Mouse (Mus musculus): ENCODE data around the gene Megf11.

The Megf11 gene

DNA sequence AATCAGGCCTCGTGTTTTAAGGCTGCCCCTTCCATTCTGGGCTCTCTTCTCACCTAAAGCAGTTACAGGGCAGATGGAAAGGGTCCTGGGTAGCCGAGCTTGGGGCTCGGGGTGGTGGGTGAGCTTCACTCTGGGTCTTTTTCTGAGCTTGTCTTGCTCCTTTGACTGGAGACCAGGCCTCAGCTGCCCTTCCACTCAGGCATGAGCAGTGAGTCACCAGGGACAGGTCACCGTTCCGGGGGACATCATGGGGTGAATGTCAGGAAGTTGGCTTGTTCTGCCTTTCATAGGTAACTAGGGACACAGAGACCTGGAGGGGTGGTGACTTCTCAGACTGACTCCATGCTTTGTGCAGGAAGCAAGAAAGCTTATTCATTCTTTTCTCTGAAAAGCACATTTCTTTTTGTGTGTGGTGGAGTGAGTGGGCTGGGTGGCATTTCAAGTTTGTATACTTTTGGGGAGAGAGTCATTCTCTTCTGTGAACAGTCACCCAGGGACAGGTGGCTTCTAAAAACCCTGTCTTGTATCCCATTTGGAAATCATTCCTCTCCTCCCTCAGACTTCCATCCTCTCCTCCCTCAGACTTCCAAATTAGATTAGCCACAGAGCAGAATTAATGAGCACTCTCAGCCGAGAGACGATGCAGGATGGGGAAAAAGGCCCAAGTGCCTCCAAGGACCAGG, 10.0 kb downstream of the Megf11 start:
- no peak for DNase-seq

DNA sequence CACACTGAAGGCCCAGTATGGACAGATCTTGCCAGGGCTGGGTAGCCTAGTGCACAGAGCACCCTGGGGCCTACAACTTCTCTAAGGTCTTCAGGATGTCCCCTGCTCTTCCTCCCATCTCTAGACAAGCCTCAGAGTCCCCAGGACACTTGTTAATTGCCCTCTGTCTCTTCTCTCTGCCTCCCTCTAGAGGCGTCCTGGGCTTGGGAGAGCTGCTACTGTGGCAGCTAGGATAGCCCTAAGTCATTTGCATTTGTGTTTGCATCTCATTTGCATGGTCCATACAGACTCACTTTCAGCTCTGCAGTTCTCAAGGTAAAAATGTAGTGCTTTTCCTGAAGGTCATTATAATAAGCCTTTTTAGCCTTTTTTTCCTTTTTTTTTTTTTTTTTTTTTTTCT, 11.7 kb downstream of the Megf11 start:
- DNase-seq, result peak; percentile 69

DNA sequence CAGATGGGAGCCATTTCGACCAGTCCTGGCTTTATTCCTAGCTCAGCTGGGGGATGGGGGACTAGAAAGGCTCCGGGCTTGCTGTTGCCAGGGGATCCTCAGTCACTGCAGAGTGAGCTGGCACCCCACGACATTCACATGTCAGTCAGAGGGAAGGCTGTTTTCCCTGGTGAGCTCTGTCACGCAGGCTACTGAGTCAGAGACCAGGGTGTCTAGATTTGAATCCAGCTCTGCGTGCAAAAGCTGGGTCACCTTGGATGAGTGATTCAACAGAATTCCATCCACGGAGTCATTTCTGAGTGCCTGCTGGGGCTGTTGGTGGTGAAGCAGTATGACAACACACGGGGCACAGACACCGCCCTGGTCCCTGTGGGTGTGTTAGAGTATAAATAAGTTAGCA, 13.7 kb downstream of the Megf11 start:
- no peak for DNase-seq

DNA sequence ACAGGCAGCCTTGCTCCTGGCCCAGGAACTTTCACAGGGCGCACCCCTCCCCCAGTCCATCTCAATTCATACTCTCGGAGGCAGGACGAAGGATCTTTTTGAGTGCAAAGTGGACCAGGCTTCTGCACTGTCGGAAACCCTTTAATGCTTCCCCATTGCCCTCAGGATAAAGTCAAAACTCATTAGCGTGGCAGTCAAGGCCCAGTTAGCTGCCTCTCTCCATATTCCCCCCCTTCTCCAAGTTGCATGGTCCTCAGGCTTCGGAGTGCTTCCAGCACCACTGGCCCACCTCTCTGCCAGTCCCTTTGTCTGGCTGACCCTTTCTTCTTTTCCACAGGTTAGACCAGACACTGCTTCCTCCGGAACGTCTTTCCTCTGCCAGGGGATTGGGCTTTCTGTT, 16.7 kb downstream of the Megf11 start:
- no peak for DNase-seq

DNA sequence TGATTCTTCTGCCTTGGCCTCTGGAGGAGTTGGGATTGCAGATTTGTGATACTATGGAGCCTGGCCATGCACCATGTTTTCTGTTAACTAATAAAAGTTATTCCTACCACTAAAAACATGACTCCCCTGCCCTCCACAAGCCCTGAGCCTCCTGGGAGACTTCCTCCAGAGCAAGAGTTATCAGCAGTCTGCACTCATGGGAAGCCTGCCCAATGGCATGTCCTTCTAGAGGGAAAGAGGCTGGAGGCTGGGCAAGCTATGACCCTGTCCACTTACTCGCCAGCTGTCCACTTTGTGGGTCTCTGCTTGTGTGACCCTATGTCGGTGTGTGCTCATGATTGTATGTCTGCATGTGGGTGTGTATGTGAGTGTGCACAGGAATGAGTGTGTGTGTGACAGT, 21.4 kb downstream of the Megf11 start:
- no peak for DNase-seq

DNA sequence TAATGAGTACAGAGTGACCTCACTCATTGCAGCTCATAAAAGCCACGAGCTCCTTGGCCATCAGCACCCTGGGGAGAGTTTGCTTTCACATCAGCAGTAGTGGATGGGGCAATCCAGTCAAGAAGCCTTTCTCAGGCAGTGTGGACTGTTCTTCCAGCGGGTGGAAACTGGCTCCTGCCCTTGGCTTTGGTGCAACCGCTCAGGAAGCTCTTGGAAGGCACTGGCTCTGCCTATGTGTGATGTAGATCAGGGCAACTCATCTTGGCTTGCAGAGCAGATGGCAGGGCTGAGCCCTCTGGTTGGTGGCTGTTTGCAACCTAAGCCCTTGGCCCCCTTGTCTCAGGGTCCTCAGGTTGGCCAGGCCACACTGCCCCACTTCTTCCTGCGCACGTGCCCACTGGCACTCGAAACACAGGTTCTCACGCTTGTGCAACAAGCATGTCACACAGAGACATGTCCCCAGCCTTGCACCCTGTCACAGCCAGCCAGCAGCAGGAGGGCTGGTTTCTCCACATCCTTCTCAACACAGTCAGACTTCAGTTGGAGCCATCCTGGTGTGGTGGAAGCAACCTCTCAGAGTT, 22.1 kb downstream of the Megf11 start:
- no peak for DNase-seq

DNA sequence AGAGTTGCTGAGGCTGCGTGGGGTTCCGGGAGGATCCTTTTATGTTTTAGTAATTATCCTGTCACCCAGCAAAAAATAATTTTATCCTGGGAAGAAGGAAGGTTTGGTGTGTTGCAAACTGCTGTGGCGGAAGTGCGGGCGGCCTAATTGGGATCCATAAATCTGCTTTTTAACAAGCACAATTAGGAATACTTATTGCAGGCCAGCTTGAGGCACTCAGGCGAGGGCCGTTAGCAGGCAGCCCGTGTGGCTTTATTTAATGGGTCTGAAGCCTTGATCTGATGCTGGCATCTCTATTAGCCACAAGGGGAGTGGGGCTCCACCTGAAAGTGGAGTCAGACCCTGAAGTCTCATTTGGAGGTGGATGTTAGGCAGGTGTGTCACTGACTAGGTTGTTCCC, 23.4 kb downstream of the Megf11 start:
- no peak for DNase-seq

DNA sequence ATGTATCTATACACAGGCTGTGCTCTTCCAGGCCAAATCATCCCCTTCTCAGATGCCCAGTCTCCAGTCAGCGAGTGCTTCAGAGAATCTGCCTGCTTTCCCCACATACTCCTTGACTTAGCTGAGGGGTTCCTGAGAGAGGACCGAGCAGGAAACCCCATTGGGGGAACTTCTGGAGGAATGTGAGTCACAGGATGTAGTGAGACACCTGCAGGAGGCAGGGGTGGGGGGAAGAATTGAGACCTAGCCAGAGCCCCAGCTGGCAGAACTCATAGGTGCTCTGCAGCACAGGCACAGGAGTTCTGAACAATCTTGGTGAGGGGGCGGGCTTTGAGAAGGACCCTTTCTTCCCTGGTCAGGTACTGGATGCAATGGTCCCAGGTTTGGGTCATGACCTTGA, 35.0 kb downstream of the Megf11 start:
- no peak for DNase-seq

DNA sequence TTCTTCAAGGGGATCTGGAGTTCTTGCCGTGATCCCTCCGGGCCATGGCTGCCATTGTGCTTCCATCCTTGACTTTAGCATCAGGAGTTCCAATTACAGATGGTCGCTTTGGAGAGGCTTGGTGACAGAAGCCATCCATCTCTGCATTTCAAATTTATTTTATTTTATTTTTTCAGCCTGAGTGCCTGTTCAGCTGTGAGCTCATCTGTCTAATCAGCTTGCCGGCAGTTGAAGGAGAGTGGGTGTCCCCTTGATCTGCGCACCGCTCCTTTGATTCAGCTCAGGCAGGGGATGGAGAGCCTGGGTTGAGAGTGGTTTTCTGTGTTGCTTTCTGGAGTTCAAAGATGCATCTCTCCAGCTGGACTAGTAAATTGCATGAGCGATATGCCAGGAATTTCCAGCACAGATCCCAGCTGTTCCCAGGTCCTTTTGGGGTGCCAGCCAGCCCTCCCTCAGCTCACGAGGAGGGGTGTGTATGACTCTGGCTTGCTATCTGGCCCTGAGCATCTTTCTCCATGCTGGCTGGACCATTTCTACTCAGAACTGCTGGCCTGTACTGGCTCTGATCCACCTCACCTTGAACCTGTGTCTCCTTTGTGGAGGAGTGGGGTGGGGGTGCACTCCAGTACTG, 36.7 kb downstream of the Megf11 start:
- DNase-seq, result no peak

DNA sequence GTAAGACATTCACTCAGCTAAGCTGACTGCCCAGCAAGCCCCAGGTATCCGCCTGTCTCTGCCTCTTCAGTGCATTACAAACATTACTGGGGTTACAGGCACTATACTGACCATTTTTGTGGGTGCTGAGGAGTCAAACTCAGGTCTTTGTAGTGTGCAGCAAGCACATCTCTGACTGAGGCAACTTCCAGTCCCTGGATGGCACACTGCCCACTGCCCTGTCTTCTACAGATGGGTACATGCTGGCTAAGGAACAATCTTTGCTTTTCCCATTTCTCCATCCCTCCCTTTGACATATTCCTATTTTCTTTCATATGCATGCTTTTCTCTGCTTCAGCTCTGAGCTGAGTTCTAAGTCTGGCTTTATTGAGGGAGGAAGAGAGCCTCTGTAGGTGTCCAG, 38.5 kb downstream of the Megf11 start:
- DNase-seq, result no peak

DNA sequence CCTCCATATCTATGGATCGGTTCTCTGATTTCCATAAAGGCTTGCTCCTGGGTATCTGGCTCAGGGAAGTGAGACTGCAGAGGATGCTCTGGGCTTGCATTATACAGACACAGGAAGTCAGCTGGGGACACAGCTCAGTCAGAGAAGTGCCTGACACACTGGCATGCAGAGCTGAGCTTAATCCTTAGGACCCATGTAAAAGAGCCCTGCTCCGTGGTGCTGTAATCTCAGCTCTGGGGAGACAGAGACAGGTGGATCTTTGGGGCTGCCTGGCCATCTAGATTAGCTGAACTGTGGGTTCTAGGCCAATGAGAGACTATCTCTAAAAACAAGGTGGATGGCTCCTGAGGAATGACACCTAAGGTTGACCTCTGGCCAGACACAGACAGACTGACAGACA, 50.7 kb downstream of the Megf11 start:
- no peak for DNase-seq

DNA sequence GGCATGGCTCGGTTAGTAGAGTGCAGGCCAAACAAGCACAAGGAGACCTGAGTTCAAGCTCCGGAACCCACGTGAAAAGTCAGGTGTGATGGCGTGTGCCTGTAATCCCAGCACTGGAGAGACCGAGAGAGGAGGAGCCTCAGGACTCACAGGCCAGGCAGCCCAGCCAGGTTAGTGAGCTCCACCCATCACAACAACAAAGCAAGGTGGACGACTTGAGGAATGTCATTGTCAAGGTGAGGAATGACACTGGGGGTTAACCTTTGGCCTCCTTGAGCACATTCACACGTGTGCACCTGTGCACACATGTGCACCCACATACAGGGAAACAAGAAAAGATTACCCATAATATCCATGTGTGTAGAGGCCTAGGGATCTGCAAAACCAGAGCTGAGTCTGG, 54.7 kb downstream of the Megf11 start:
- DNase-seq, result no peak

DNA sequence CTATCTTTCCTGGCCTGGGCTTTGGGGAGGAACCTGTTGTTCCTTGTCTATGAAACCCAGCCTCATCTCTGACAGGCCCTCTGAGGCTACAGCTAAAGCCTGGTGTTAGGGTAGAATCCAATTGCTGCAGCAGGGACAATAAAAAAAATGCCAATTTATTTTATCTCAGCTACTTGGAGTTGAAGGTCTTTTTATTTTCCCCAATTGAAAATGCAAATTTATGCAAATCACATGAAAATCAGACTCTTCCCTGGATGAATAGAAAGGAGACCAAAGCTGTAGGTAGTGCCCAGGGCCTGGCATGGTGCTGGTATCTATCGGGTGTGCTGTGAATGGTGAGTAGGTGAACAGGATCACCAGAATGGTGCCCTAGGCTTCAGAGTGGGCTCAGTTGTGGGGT, 60.6 kb downstream of the Megf11 start:
- no peak for DNase-seq

DNA sequence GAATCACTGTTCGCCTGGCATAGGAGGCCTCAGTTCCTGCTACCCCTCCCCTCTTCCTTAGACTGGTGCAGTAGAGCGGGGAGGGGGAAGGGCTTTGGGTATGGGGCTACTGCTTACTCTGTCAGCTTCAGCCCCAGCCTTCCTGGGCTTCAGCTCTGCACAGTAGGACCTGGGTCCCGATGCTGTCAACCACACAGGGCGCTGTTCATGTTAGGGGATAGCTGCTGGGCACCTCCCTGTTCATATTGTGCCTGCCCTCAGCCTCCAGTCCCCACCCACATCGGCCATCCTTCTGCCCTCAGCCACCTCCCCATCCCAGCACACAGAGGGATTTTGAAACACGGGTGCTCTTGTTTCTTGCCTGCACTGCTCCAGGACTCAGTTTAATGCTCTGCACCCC, 61.6 kb downstream of the Megf11 start:
- peak; percentile 23 for DNase-seq

DNA sequence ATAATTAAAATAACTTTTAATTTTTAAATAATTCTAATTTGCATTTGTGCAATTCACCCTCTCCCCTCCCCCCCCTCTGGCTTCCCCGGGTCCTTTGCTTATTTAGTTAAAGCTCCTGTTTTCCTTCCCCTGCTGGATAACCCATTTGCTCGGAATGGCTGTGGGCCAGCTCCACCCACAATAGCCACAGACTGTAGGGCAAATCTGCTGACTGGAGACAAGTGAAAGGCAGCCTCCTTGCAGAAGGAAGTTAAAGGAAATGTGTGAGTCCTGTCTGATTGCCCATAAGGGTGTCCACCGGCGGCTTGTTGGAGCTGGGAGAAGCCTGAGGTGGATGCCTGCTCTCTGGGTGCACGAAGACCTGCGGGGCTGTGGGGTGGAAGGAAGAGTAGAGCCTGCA, 62.1 kb downstream of the Megf11 start:
- DNase-seq, result peak; percentile 47

DNA sequence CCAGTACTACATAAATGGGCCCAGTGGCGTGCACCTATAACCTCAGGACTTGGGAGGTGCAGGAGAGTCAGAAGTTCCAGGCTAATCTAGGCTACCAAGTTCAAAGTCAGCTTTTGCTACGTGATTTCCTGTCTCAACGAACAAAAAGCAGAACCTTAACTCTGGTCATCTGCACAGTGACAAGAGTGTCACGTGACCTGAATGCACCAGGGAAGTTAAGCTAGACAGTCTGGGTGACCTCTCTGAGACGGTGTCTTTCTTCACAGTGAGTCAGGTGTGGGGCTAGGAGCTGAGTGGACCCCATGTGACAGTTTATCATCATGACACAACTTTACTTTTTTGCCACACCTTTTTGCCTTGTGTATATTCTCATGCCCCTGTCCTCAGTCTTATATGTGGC, 67.3 kb downstream of the Megf11 start:
- DNase-seq, result no peak

DNA sequence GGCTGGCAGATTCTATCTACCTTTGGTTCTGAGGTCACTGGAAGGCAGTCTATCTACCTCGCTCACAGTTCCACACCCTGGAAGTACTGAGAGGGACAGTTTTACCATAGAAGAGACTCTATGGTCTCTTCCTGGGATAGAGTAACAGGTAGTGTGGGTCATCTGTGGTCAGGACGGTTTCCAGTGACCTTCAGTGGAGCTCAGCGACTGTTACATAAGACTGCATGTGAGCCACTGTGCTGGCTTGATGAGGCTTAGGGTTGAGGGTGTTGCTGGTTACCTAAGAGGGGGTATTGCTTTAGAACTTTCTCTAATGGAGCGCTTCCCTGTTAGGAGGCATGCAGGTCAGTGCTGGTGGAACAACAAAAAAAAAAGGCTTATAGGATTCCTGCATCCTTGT, 68.8 kb downstream of the Megf11 start:
- no peak for DNase-seq

DNA sequence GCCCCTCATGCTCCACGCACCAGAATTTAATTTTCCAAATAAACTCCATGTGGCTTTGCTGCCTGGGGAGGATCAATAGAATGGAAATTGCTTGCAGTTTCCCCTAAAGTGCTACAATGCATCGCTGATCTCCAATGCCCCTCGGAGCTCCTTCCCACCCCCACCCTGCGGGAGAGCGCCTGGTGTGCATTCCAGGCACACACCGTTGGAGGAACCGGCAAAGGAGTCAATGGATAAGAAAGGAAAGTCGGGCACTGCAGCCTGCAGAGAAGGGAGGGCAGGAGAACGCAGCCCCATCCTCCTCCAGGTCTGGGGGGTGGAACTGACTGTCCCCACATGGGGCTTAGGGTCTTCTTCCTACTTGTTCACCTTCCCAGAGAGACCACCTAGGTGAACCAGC, 70.5 kb downstream of the Megf11 start:
- DNase-seq, result no peak

DNA sequence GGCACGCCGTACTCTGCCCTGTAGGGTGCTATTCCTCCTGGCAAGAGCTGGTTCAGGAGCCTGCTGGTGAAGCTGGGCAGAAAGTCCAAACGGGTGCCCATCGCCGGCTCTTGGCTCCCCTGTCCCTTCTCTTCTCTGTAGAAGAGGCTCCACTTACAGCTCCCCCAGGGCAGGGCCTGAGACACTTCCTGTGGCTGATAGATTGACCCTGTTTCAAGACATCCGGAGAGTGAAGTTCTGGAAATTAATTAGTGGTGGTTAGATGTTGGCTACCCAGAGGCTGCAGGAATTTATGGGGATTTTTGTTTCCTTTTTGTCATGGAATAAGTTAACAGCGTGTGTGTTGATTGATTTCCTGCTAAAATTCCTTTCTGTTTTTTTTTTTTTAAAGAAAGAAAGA, 72.2 kb downstream of the Megf11 start:
- no peak for DNase-seq

DNA sequence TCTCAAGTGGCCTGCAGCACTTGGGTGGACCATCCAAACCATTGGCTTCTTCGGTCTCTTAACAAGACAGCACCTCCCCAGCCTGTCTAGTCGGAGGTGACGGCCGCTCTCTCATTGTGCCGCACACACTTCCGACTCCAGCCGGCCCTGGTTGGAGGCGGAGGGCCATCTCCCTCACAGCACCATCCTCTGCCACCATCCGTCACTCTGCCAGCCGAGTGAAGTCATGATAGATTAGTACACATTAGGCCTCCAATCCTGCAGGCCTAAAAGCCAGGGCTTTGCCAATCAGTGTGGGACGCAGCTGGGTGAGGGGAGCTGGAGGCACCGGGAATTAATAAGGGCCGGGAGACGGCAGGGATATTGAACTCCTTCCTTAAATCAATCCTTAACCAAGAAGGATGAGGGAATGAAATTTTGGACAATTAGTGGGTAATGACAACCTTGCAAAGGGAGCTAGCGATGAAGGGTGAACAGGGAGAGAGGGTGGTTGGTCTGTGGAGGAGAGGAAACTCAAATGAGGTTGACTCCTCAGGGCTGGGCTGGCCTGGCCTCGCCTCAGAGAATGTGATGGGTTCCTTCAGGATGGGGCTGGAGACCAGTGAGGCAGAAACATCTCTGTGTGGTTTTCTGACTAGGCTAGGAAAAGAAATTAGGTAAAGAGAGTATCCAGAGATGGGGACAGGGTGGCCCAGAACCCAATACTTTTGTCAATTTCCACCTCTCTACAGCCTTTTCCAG, 76.3 kb downstream of the Megf11 start:
- DNase-seq, result no peak

DNA sequence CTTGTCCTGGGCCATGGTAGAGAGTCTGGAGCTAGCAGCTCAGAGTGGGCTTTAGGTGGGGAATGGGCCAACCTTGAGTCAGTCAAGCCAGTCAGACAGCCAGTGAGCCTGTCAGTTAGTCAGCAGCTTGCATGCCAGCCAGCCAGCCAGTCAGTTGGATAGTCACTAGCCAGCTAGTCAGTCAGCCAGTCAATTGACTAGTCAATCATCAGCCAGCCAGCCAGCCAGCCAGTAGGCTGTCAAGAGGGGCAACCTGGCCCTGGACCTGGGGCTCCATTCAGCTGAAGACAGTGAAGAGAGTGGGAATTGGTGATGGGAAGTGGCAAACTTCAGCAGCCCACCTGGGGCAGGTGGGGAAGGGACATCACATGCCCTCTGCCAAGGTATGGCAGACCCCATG, 77.4 kb downstream of the Megf11 start:
- DNase-seq, result no peak

DNA sequence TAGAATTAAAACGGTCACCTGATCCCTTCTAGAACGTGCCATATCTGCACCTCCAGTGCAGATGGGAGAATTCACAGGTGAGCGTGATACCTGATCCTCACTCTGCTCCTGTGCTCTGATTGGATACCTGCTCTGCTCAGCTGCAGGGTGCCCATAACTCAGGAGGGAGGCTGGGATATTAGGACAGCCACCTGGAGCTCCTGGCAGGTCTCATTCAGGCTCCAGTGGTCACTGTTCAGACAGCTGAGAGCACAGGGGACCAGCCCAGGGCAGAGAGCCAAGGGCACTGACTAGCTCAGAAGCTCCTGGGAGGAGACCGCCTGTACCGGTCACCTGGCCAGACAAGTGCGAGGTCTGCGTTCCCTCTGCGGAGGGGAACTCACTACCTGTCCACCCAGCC, 80.7 kb downstream of the Megf11 start:
- no peak for DNase-seq

DNA sequence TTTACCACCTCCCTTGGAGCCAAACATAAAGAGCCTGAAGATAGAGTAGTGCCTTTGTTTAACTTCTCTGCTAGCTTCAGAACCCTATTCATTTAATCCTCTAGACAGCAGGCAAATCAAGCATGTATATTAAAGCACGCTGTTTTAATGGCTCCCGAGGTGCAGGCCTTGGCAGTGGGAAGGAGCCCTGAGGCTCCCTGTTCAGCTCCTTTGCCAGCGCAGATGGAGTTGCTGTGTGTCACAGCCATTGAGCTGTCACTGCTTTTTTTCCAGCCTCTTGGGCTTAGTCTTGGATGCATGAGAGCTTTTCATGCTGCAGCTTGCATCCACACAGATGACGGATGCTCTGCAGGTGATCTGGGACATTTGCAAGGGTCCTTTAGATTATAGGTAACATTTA, 81.1 kb downstream of the Megf11 start:
- DNase-seq, result no peak

DNA sequence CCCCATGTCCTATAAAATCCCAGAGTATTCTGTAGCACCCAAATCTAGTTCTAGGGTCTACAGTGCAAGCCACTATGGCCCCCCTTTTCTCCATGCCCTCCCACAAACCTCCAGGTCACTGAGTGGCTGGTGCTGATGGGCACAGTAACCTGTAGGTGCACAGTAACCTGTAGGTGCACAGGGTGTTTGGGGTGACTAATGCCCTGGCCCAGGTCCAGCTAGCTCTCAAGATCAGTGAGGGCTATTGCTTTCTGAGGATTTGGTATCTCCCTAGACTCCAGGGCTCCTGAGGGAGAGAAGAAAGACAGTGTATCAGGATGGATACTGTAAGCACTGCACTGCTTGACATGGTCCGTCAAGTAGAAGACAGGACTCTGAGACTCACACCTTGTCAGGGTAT, 85.4 kb downstream of the Megf11 start:
- no peak for DNase-seq
